Mouse (Mus musculus): Measurements from ENCODE around the gene Arhgap6. TPM values are rescaled to one million over a fixed set of nuclear protein-coding genes. Genes with fewer than 3 reads are reported as not detected.

Arhgap6 gene
- polyA plus RNA-seq (2017; shearing (Covaris generic)) = not detected

DNA sequence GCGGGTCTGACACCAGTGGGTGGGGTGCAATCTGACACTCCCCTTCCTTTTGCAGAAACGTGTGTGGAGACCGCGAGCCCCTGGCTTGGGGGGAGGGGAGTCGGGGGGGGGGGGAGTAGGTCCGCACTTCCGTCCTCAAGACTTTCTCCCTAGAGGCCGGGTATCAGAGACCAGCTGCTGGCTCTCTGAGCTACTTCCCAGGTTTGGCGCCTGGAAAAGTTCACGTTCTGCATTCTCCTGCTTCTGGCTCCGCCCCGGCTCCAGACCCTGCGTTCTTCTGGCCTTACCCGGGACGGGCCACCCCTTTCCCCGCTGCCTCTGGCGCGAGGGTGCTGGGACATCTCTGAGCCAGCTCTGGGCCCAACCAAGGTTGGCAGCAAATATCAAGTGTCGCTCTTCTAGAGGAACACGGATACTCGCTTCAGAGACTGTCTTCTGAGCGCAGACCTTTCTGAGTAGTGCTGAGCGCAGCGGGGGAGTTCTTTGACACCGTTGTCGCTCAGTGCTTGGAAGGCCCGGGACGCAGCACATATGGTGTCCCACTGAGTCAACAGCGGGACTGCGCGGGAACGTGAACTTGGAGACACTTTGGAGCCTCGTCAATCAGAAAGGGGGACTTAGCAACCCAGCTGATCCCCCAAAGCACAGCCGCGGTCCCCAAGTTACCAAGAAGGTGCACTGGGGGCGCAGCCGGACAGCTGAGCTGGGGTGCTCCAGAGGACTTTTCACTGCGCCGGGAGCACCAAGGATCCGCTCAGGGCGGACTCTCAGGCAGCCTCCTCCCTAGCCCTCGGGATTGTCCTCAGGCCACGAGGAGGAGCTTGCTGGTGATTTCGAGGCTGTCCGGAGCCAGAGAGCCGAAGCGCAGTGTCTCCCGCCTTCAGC is at the start of gene Arhgap6:
Arhgap6 (plus strand) TSS at position 126 of the 885 bp plus-strand sequence.

DNA sequence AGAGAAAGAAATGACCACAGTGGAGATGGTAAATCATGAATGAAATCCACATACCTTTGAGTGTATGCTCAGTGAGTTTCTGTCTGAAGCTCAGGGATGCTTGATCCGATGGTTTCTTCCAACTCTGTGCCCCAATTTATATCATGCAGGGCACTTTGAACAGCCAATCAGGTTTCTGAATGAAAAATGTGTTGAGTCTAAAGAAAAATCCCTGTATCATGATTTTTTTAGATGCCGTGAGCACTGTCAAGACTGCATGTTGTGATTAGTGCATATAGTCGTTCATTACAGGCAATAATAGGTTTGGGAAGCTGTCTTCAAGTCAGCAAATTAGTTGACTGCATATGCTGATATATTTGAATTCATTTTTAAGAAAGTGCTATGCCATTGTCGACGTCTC is 392.2 kb downstream of the Arhgap6 start, which contains the start of gene Amelx:
Amelx (minus strand) TSS at position 101 of the 400 bp plus-strand sequence.

DNA sequence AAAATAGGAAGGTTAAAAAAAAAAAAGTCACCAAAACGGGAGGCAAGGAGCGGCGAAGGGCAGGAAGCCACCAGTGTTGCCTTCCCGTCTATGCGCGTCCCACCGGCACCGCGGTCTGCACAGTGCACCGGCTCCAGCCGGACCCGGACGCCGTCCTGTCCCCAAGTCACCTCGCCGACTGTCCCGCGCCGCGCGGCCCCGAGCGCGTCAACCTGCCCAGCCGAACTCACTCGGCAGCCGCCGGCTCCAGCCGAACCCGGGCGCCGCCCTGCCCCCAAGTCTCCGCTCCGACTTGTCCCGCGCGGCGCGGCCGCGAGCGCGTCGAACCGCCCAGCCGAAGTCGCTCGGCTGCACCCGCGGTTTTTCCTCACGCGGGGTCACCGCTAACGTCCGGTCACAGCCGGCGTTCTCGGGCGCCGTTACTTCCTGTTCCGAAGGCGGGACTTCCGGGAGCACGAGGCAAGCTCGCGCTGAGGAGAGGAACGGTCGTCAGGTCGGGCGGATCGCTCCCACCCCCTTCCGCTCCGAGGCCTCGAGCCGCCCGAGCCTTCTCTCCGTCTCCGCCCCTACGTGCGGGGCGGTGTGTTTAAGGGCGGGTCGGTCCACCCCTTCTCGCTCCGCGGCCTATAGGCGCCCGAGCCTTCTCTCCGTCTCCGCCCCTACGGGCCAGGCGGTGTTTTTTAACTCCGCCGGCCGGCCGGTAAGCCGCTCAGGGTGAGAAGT is 525.2 kb downstream of the Arhgap6 start, which contains the start of gene Hccs:
Hccs (minus strand) TSS at position 428 of the 723 bp plus-strand sequence.

Other genes starting within 250 kb of the Arhgap6 start
- 0.11 TPM for gene Frmpd4, start 217.9 kb upstream of the Arhgap6 start, polyA plus RNA-seq (2017; shearing (Covaris generic))
- 22.6 TPM for gene Msl3, start 121.2 kb upstream of the Arhgap6 start, polyA plus RNA-seq (2017; shearing (Covaris generic))